Mouse (Mus musculus) heart, adult 2 months (tissue): ENCODE results near the gene Stk40. TPM values are rescaled to one million over a fixed set of nuclear protein-coding genes. Genes with fewer than 3 reads are reported as not detected.
A peak's percentile ranks its signal among the peaks of the same experiment; 100 is the strongest.

ENCODE experiments used
- DNase-seq, 2 experiments: peaks; one replicate each; pipeline ENCODE4 v3.0.0; 2021
- H3K27ac ChIP-seq: fragments of 200-600 bp; 2 replicates; pipeline ENCODE4 v1.8.1; 2022
- H3K27me3 ChIP-seq: fragments of 200-500 bp; 2 replicates; pipeline ENCODE4 v1.6.1; 2012; ENCODE audit warnings: mild to moderate bottlenecking, low read length, inconsistent platforms, mixed read lengths; ENCODE audit not compliant: control insufficient read depth, insufficient read depth
- H3K36me3 ChIP-seq: fragments of 200-500 bp; 2 replicates; pipeline ENCODE4 v1.6.1; 2012; ENCODE audit warnings: low read length, inconsistent platforms; ENCODE audit not compliant: control insufficient read depth, insufficient read depth
- H3K4me1 ChIP-seq: fragments of 200-500 bp; 2 replicates; pipeline ENCODE4 v1.6.1; 2011; ENCODE audit warnings: low read length; ENCODE audit not compliant: control insufficient read depth, insufficient read depth
- H3K4me3 ChIP-seq: fragments of 200-600 bp; 2 replicates; pipeline ENCODE4 v1.8.1; 2022
- H3K79me2 ChIP-seq: fragments of 200-500 bp; replicated peaks from 2 replicates; pipeline ENCODE4 v1.6.1; 2012; ENCODE audit warnings: mild to moderate bottlenecking, inconsistent platforms, low read length, moderate library complexity, mixed read lengths; ENCODE audit not compliant: control insufficient read depth, insufficient read depth
- H3K9ac ChIP-seq: fragments of 200-500 bp; 2 replicates; pipeline ENCODE4 v1.6.1; 2012; ENCODE audit warnings: low read depth, mild to moderate bottlenecking, control low read depth, inconsistent platforms, low read length, mixed read lengths
- CTCF ChIP-seq: fragments of 200-600 bp; IDR thresholded peaks from 2 replicates; pipeline ENCODE4 v1.8.1; 2022; ENCODE audit warnings: antibody characterized with exemption, mild to moderate bottlenecking, moderate library complexity
- EP300 ChIP-seq: fragments of 200-500 bp; IDR thresholded peaks from 2 replicates; pipeline ENCODE4 v1.6.1; 2011; ENCODE audit warnings: low read depth, low read length, control low read depth; ENCODE audit not compliant: insufficient read depth
- POLR2A ChIP-seq: fragments of 200-500 bp; IDR thresholded peaks from 2 replicates; pipeline ENCODE4 v1.6.1; 2011; ENCODE audit warnings: mild to moderate bottlenecking, low read depth, low read length, control low read depth; ENCODE audit not compliant: insufficient read depth
- WGBS: fragments of 180-500 bp; shearing (Covaris S2); methylation state at CpG from one replicate; pipeline ENCODE4 v1.1.7; 2018; 5-methylcytosine and 5-hydroxymethylcytosine counted together
- intact Hi-C: fragments of 180-260 bp; cut with DNase I; formaldehyde crosslinking; loops from one replicate; pipeline ENCODE4 v1.15.1; 2025
- polyA plus RNA-seq: library from polyadenylated mRNA; depleted of rRNA; stranded (reverse); fragments of >200 nt; gene quantifications from 2 replicates; pipeline ENCODE4 v1.2.3, GENCODE M21; 2012
- total RNA-seq, 2 experiments: library from RNA; stranded (reverse); gene quantifications; 2 replicates each; pipeline ENCODE4 v1.2.3; 2021

Gene Stk40
- total and polyA plus RNA-seq, 3 experiments: 36.7 to 53.8 (median 41.6) TPM

GRCm38 (mm10) chr4:126159455-126159854, 55.7 kb downstream of the Stk40 start:
- intact Hi-C loops: no loop called here
- WGBS: 62% methylated on average over 8 of the region's 8 CpGs

GRCm38 (mm10) chr4:126160981-126161380, 57.2 kb downstream of the Stk40 start:
- 93% methylated on average over 8 of the region's 8 CpGs for WGBS
- intact Hi-C loops: no loop called here
- no peak for DNase-seq
- Histone ChIP-seq H3K9ac (no peak overlapping the region), H3K27me3 (no peaks in the 10 kb centered on the region), H3K27ac (no peak overlapping the region), H3K36me3 (peaks cover 4% of the 10 kb centered on the region; the same call in 1 of the 2 replicates), H3K4me1 (peaks cover 3% of the 10 kb centered on the region), H3K4me3 (no peak overlapping the region), H3K79me2 (no peaks in the 10 kb centered on the region)
- TF ChIP-seq EP300 (no peak), POLR2A (no peak), CTCF (no peak)

More at GRCm38 (mm10) chr4:126159455-126159854, 55.7 kb downstream of the Stk40 start:
- TF ChIP-seq CTCF (no peak), POLR2A (no peak), EP300 (no peak)
- no peaks in the 10 kb centered on the region for H3K36me3 ChIP-seq
- DNase-seq: peak in 1 of 2 experiments; percentile 13
- H3K79me2 ChIP-seq: no peaks in the 10 kb centered on the region
- no peak overlapping the region for H3K4me3 ChIP-seq
- no peak overlapping the region for H3K27ac ChIP-seq
- peaks cover 7% of the 10 kb centered on the region for H3K4me1 ChIP-seq
- H3K9ac ChIP-seq: no peak overlapping the region
- no peaks in the 10 kb centered on the region for H3K27me3 ChIP-seq

- TF ChIP-seq POLR2A (no peak), CTCF (no peak), EP300 (no peak)
- H3K9ac ChIP-seq: no peak overlapping the region
- no peak overlapping the region for H3K4me3 ChIP-seq
- intact Hi-C loops: no loop called here
- H3K27ac ChIP-seq: no peak overlapping the region
- H3K36me3 ChIP-seq: peaks cover 7% of the 10 kb centered on the region
- peaks cover 7% of the 10 kb centered on the region for H3K4me1 ChIP-seq
- DNase-seq: peak in 1 of 2 experiments; percentile 17
- H3K27me3 ChIP-seq: no peaks in the 10 kb centered on the region
- WGBS: 89% methylated on average over 6 of the region's 6 CpGs
- H3K79me2 ChIP-seq: no peaks in the 10 kb centered on the region
These were observed 57.7 kb downstream of the Stk40 start for GRCm38 (mm10) chr4:126161456-126161855.

GRCm38 (mm10) chr4:126161986-126162385, 58.2 kb downstream of the Stk40 start:
- no peak for TF ChIP-seq CTCF
- TF ChIP-seq EP300: no peak
- no peak for TF ChIP-seq POLR2A
- 67% methylated on average over 9 of the region's 9 CpGs for WGBS
- Histone ChIP-seq H3K27ac (peak overlapping the region; percentile 91), H3K4me1 (peaks cover 10% of the 10 kb centered on the region), H3K36me3 (peaks cover 13% of the 10 kb centered on the region), H3K4me3 (peak overlapping the region; percentile 68), H3K79me2 (no peaks in the 10 kb centered on the region), H3K27me3 (no peaks in the 10 kb centered on the region), H3K9ac (peak overlapping the region; percentile 23)
- no peak for DNase-seq
- intact Hi-C loops: no loop called here

- TF ChIP-seq EP300: 0 out of 2 replicates have a peak, but pooled peaks have one; percentile 2
- TF ChIP-seq POLR2A: peak; percentile 87
- TF ChIP-seq CTCF: no peak
- Histone ChIP-seq H3K27me3 (no peaks in the 10 kb centered on the region), H3K36me3 (peaks cover 16% of the 10 kb centered on the region), H3K4me3 (peak overlapping the region; percentile 68), H3K27ac (peak overlapping the region; percentile 91), H3K79me2 (no peaks in the 10 kb centered on the region), H3K9ac (peak overlapping the region; percentile 92), H3K4me1 (peaks cover 10% of the 10 kb centered on the region)
- WGBS: under 1% methylated on average over 44 of the region's 44 CpGs
- intact Hi-C loops: no loop called here
- DNase-seq: peak; percentile 93 to 95
These were observed 58.8 kb downstream of the Stk40 start for GRCm38 (mm10) chr4:126162544-126163066.

- peaks cover 16% of the 10 kb centered on the region for H3K36me3 ChIP-seq
- H3K27ac ChIP-seq: peak within 1 kb of the TSS; percentile 91
- H3K9ac ChIP-seq: peak within 1 kb of the TSS; percentile 92
- no peaks in the 10 kb centered on the region for H3K27me3 ChIP-seq
- intact Hi-C loops: no loop called here
- no peaks in the 10 kb centered on the region for H3K79me2 ChIP-seq
- no peak for DNase-seq
- WGBS: 14% methylated on average over 22 of the region's 22 CpGs
- TF ChIP-seq CTCF (no peak), POLR2A (no peak), EP300 (no peak)
- peak within 1 kb of the TSS; percentile 68 for H3K4me3 ChIP-seq
- H3K4me1 ChIP-seq: peaks cover 10% of the 10 kb centered on the region
These were observed 59.4 kb downstream of the Stk40 start, which contains the start of gene Sh3d21 for GRCm38 (mm10) chr4:126163067-126163659. Sh3d21 (minus strand) TSS chr4:126163491.
